Mouse (Mus musculus) E14TG2a.4 (cell line): ENCODE data around the gene Bicdl1.

Experiments
- CTCF ChIP-seq: conservative IDR thresholded peaks from 2 replicates; pipeline ENCODE4 v1.5.1; 2014; ENCODE audit warnings: low read length
- POU5F1 ChIP-seq: IDR thresholded peaks from 2 replicates; pipeline ENCODE4 v1.6.1; 2014; ENCODE audit warnings: low read length, borderline replicate concordance

GRCm38 (mm10) chr5:115671846-115672245, 59.6 kb downstream of the Bicdl1 start:
- TF ChIP-seq CTCF (no peak), POU5F1 (no peak)
